21 mouse cellular contexts compared by ENCODE assay signal in the genomic region with DNA sequence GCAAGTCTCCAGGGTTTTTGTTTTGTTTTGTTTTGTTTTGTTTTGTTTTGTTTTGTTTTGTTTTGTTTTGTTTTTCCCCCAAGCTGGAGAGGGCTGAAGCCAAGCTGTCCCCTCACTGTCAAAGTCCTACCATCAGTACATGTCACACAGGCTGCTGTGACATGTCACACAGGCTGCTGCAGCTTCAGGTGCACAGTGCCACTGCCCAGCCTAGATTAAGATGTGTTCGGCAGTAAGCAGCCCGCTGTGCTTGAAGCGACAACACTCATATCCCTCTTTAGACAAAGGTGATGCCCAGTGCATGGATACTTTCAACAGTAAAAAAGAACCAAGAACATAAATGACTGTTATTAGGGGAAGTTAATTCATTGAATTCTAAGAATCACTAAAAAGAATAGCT. TPM values are rescaled to one million over a fixed set of nuclear protein-coding genes. Genes with fewer than 3 reads are reported as not detected.
DNase-seq lines count a peak whose midpoint lies in the region; ATAC-seq and TF ChIP-seq lines count a peak whose summit lies in the region.
"Had no signal": no experiment of that assay in that cellular context is flagged by ENCODE, and none has a peak within 500 bp of the region (broad histone marks: within the 10 kb centered on the region; RNA-seq: fewer than 3 reads in every experiment).

No protein-coding gene starts in this region.

- no peak for TF ChIP-seq EP300 in ES-Bruce4 (IDR thresholded peaks at IDR 0.05; ENCODE audit: insufficient read depth, low read depth, low read length)

- ATAC-seq in forebrain, postnatal 0 days: no peak
- ATAC-seq in limb, embryonic 12.5 days (ENCODE audit: insufficient number of reproducible peaks, insufficient read depth, low FRiP score, low TSS enrichment, low read depth): no peak
- no peak for ATAC-seq in megakaryocyte-erythroid progenitor cell, adult 5-6 weeks (replicated peaks; ENCODE audit: low FRiP score, low TSS enrichment, poor library complexity, severe bottlenecking)
- ATAC-seq: forebrain, embryonic 16.5 days; hindbrain, embryonic 16.5 days had no signal

- no peak overlapping the region for H3K9ac ChIP-seq in forebrain, postnatal 0 days
- H3K9ac ChIP-seq in ES-Bruce4 (ENCODE audit: low read depth, poor library complexity, severe bottlenecking): no peak overlapping the region
- H3K9ac ChIP-seq in limb, embryonic 12.5 days (replicated peaks): no peak overlapping the region
- H3K9ac ChIP-seq: embryonic facial prominence, embryonic 12.5 days; midbrain, embryonic 12.5 days; neural tube, embryonic 13.5 days had no signal

- H3K4me3 ChIP-seq in forebrain, embryonic 10.5 days: no peak overlapping the region
- no peak overlapping the region for H3K4me3 ChIP-seq in forebrain, postnatal 0 days (ENCODE audit: low read depth, low read length)
- H3K4me3 ChIP-seq in kidney, adult 2 months (ENCODE audit: insufficient read depth, low read depth, low read length): no peak overlapping the region
- H3K4me3 ChIP-seq in ES-Bruce4 (ENCODE audit: low read depth, low read length): no peak overlapping the region
- no peak overlapping the region for H3K4me3 ChIP-seq in limb, embryonic 12.5 days (replicated peaks)
- H3K4me3 ChIP-seq in lung, adult 2 months (replicated peaks; ENCODE audit: extremely low read depth, low read depth, low read length): no peak overlapping the region
- H3K4me3 ChIP-seq: embryonic facial prominence, embryonic 12.5 days; erythroblast, embryonic 14.5 days; left cerebral cortex, adult 2 months; midbrain, embryonic 12.5 days; neural tube, embryonic 13.5 days had no signal

- DNase-seq in forebrain, embryonic 10.5 days (ENCODE audit: extremely low spot score, low spot score): no peak
- no peak for DNase-seq in forebrain, postnatal 0 days
- no peak for DNase-seq in kidney, adult 2 months
- no peak for DNase-seq in kidney, postnatal 14 days
- DNase-seq in lung, adult 2 months: no peak
- DNase-seq: adrenal gland, adult 2 months; cerebellum, adult 9-11 months; gastrocnemius, postnatal 36 days; heart, postnatal 36 days; left cerebral cortex, postnatal 4 days; right cerebral cortex, adult 18-20 months had no signal

- no peak for TF ChIP-seq CTCF in forebrain, postnatal 0 days (IDR thresholded peaks at IDR 0.05; ENCODE audit: low read depth)
- no peak for TF ChIP-seq CTCF in kidney, adult 2 months (conservative IDR thresholded peaks at IDR 0.05; ENCODE audit: insufficient read depth, insufficient read length, low read depth, low read length)
- no peak for TF ChIP-seq CTCF in ES-Bruce4 (IDR thresholded peaks at IDR 0.05; ENCODE audit: low read depth, low read length)
- no peak for TF ChIP-seq CTCF in lung, adult 2 months (IDR thresholded peaks at IDR 0.05; ENCODE audit: insufficient read depth, low read length)

- TF ChIP-seq POLR2A in kidney, adult 2 months (IDR thresholded peaks at IDR 0.05; ENCODE audit: low read depth, low read length): no peak
- TF ChIP-seq POLR2A in ES-Bruce4 (IDR thresholded peaks at IDR 0.05; ENCODE audit: insufficient read depth, low read length): no peak
- TF ChIP-seq POLR2A in lung, adult 2 months (IDR thresholded peaks at IDR 0.05; ENCODE audit: borderline replicate concordance, extremely low read depth, low read depth, low read length): no peak

- H3K9me3 ChIP-seq in forebrain, embryonic 10.5 days: no peaks in the 10 kb centered on the region
- H3K9me3 ChIP-seq in forebrain, postnatal 0 days (ENCODE audit: low read length): no peaks in the 10 kb centered on the region
- H3K9me3 ChIP-seq in ES-Bruce4 (replicated peaks; ENCODE audit: control insufficient read depth, insufficient read depth, low read length, poor library complexity, severe bottlenecking): no peaks in the 10 kb centered on the region
- no peaks in the 10 kb centered on the region for H3K9me3 ChIP-seq in limb, embryonic 12.5 days
- H3K9me3 ChIP-seq: embryonic facial prominence, embryonic 12.5 days; midbrain, embryonic 12.5 days; neural tube, embryonic 13.5 days had no signal

- no peaks in the 10 kb centered on the region for H3K36me3 ChIP-seq in forebrain, embryonic 10.5 days (replicated peaks)
- no peaks in the 10 kb centered on the region for H3K36me3 ChIP-seq in forebrain, postnatal 0 days (ENCODE audit: insufficient read depth)
- H3K36me3 ChIP-seq in kidney, adult 2 months (ENCODE audit: control insufficient read depth, insufficient read depth, low read length): no peaks in the 10 kb centered on the region
- no peaks in the 10 kb centered on the region for H3K36me3 ChIP-seq in ES-Bruce4 (ENCODE audit: control insufficient read depth, insufficient read depth, low read length, poor library complexity, severe bottlenecking)
- no peaks in the 10 kb centered on the region for H3K36me3 ChIP-seq in limb, embryonic 12.5 days
- H3K36me3 ChIP-seq: embryonic facial prominence, embryonic 12.5 days; midbrain, embryonic 12.5 days; neural tube, embryonic 13.5 days had no signal

- H3K27ac ChIP-seq in forebrain, embryonic 10.5 days: peak overlapping the region; percentile 61
- H3K27ac ChIP-seq in forebrain, postnatal 0 days (ENCODE audit: low read depth, low read length): no peak overlapping the region
- H3K27ac ChIP-seq in kidney, adult 2 months (ENCODE audit: insufficient read depth, low read depth, low read length): peak overlapping the region; percentile 43
- peak overlapping the region; percentile 2; the same call in 1 of the 2 replicates for H3K27ac ChIP-seq in ES-Bruce4 (ENCODE audit: insufficient read depth, low read length)
- H3K27ac ChIP-seq in limb, embryonic 12.5 days: peak overlapping the region; percentile 53; the same call in 1 of the 2 replicates
- H3K27ac ChIP-seq: embryonic facial prominence, embryonic 12.5 days; left cerebral cortex, adult 2 months; midbrain, embryonic 12.5 days; neural tube, embryonic 13.5 days had no signal

- H3K4me1 ChIP-seq in forebrain, embryonic 10.5 days: peaks cover 40% of the 10 kb centered on the region
- H3K4me1 ChIP-seq in forebrain, postnatal 0 days (ENCODE audit: insufficient read depth): peaks cover 4% of the 10 kb centered on the region; the same call in 1 of the 2 replicates
- peaks cover 16% of the 10 kb centered on the region; the same call in 1 of the 2 replicates for H3K4me1 ChIP-seq in kidney, adult 2 months (ENCODE audit: control insufficient read depth, insufficient read depth, low read length)
- H3K4me1 ChIP-seq in ES-Bruce4 (ENCODE audit: control insufficient read depth, insufficient read depth, low read length): peaks cover 7% of the 10 kb centered on the region
- peaks cover 26% of the 10 kb centered on the region for H3K4me1 ChIP-seq in limb, embryonic 12.5 days (replicated peaks)
- H3K4me1 ChIP-seq in lung, adult 2 months (ENCODE audit: control insufficient read depth, insufficient read depth, low read length): peaks cover 2% of the 10 kb centered on the region

- no peaks in the 10 kb centered on the region for H3K27me3 ChIP-seq in forebrain, embryonic 10.5 days (ENCODE audit: poor library complexity, severe bottlenecking)
- H3K27me3 ChIP-seq in forebrain, postnatal 0 days (ENCODE audit: insufficient read depth, low read length): no peaks in the 10 kb centered on the region
- no peaks in the 10 kb centered on the region for H3K27me3 ChIP-seq in kidney, adult 2 months (replicated peaks; ENCODE audit: control insufficient read depth, insufficient read depth, low read length)
- H3K27me3 ChIP-seq in ES-Bruce4 (ENCODE audit: control insufficient read depth, insufficient read depth, low read length, poor library complexity, severe bottlenecking): no peaks in the 10 kb centered on the region
- H3K27me3 ChIP-seq in limb, embryonic 12.5 days: no peaks in the 10 kb centered on the region
- H3K27me3 ChIP-seq: embryonic facial prominence, embryonic 12.5 days; midbrain, embryonic 12.5 days; neural tube, embryonic 13.5 days had no signal

- WGBS in forebrain, embryonic 10.5 days: 57% methylated on average over 3 of the region's 3 CpGs
- WGBS in forebrain, postnatal 0 days: 65% methylated on average over 3 of the region's 3 CpGs
- 95% methylated on average over 3 of the region's 3 CpGs for WGBS in kidney, adult 2 months
- WGBS in limb, embryonic 12.5 days: 27% methylated on average over 3 of the region's 3 CpGs
- WGBS in lung, adult 2 months: 81% methylated on average over 3 of the region's 3 CpGs

- no peak overlapping the region for H3K4me2 ChIP-seq in forebrain, postnatal 0 days (ENCODE audit: low read depth)
- H3K4me2 ChIP-seq in limb, embryonic 12.5 days: no peak overlapping the region
- H3K4me2 ChIP-seq: embryonic facial prominence, embryonic 12.5 days; midbrain, embryonic 12.5 days; neural tube, embryonic 13.5 days had no signal

RNA-seq across cellular contexts. Expression of gene Bmp2k, which starts 28.5 kb away (rescaled TPM):
- polyA plus RNA-seq in forebrain, embryonic 10.5 days (2016; fragmentation: Nextera tagmentation; extraction: Ambion mirVana): 8.7 and 8.8 TPM in 2 replicates
- 13.8 and 17.9 TPM in 2 replicates for total RNA-seq in forebrain, postnatal 0 days (2014; rRNA removed)
- 5.8 and 7.1 TPM in 2 replicates for polyA plus RNA-seq in forebrain, postnatal 0 days (2015; fragmentation: Nextera tagmentation; extraction: Ambion mirVana)
- polyA plus RNA-seq in kidney, adult 2 months (2012; rRNA removed): 11.5 and 12.5 TPM in 2 replicates
- 8.4 and 10.3 TPM in 2 replicates for polyA plus RNA-seq in ES-Bruce4 (2011; ENCODE audit: insufficient read depth, insufficient read length, low read depth, missing spikeins)
- 8.5 TPM in 2 replicates for polyA plus RNA-seq in limb, embryonic 12.5 days (2016; fragmentation: Nextera tagmentation; extraction: Ambion mirVana)
- total RNA-seq in megakaryocyte-erythroid progenitor cell, adult 5-6 weeks (2014; fragmentation: Nextera tagmentation): 14.0 and 15.9 TPM in 2 replicates
- total RNA-seq in megakaryocyte-erythroid progenitor cell, adult 5-6 weeks (2017): 16.8 and 17.2 TPM in 2 replicates
- polyA plus RNA-seq in lung, adult 2 months (2012; rRNA removed): 9.1 and 11.6 TPM in 2 replicates
